Mouse (Mus musculus) heart, embryonic 11.5 days (tissue): ENCODE measurements around the gene Fam102a. TPM values are rescaled to one million over a fixed set of nuclear protein-coding genes. Genes with fewer than 3 reads are reported as not detected.

Source experiments
- ATAC-seq: fragments of 200-750 bp; cut with Nextera tagmentation; replicated peaks from 2 replicates; pipeline ENCODE4 v1.8.0; 2017; ENCODE audit warnings: moderate library complexity; ENCODE audit not compliant: insufficient number of reproducible peaks, low FRiP score, low TSS enrichment
- H3K27ac ChIP-seq: fragments of 300-500 bp; sonication (generic); 2 replicates; pipeline ENCODE4 v1.5.1; 2014; ENCODE audit warnings: mild to moderate bottlenecking, low read depth, low read length
- H3K27me3 ChIP-seq: fragments of 300-500 bp; sonication (generic); 2 replicates; pipeline ENCODE4 v1.6.1; 2014; ENCODE audit warnings: mild to moderate bottlenecking, low read length, mixed read lengths; ENCODE audit not compliant: control insufficient read depth, insufficient read depth
- H3K36me3 ChIP-seq: fragments of 300-500 bp; sonication (generic); 2 replicates; pipeline ENCODE4 v1.6.1; 2014; ENCODE audit warnings: mild to moderate bottlenecking, low read length, moderate library complexity, mixed read lengths; ENCODE audit not compliant: control insufficient read depth, insufficient read depth
- H3K4me1 ChIP-seq: fragments of 300-500 bp; sonication (generic); 2 replicates; pipeline ENCODE4 v1.6.1; 2014; ENCODE audit warnings: low read length; ENCODE audit not compliant: control insufficient read depth, insufficient read depth
- H3K4me2 ChIP-seq: fragments of 300-500 bp; sonication (generic); 2 replicates; pipeline ENCODE4 v1.6.1; 2014; ENCODE audit warnings: mild to moderate bottlenecking, moderate library complexity
- H3K4me3 ChIP-seq: fragments of 300-500 bp; sonication (generic); 2 replicates; pipeline ENCODE4 v1.5.1; 2014; ENCODE audit warnings: low read depth, low read length
- H3K9ac ChIP-seq: fragments of 300-500 bp; sonication (generic); 2 replicates; pipeline ENCODE4 v1.6.1; 2014; ENCODE audit warnings: mild to moderate bottlenecking, low read depth, low read length, moderate library complexity
- H3K9me3 ChIP-seq: fragments of 300-500 bp; sonication (generic); replicated peaks from 2 replicates; pipeline ENCODE4 v1.6.1; 2016; ENCODE audit warnings: low read length; ENCODE audit not compliant: control insufficient read depth
- WGBS: fragments of 180-500 bp; shearing (Covaris S2); extraction: QIAGEN DNeasy Blood & Tissue Kit; methylation state at CpG from one replicate; pipeline ENCODE4 v1.1.7; 2014; ENCODE audit not compliant: insufficient replicate concordance; 5-methylcytosine and 5-hydroxymethylcytosine counted together
- polyA plus RNA-seq: library from polyadenylated mRNA; unstranded; fragments of >200 nt; fragmentation: Nextera tagmentation; extraction: Ambion mirVana; gene quantifications from 2 replicates; pipeline ENCODE4 v1.2.1, GENCODE M21; 2014

Gene Fam102a
- polyA plus RNA-seq, 1 experiment from 2014 or later: 5.2 TPM

DNA sequence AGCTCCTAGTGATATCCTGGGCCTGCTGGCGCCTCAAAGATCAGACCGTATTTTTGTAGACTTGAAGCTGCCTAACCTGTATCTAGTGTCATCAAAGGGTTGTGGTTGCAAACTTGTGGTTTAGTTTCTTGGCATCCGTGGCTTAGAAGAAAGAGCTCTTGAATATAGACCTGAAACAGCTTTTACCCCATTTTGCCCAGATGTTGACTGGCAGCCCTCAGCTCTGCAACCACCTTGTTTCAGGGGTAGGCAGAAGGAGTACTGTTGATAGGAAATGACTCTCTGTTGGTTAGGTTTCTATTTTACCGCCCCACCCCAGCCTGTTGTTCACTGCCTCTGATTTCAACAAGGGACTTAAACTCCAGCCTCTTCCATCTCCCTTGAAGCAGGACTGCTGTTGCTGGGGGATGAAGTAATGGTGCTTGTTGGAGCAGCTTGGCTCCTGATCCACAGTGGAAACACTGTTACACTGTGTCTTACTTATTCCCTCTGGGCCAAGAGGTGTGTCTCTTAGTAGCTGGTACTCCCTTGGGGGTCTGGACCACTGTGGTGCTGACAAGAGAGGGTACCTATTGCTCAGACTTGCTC, 6.9 kb downstream of the Fam102a start:
- no peak for ATAC-seq
- WGBS: 75% methylated on average over 4 of the region's 4 CpGs
- Histone ChIP-seq H3K4me3 (no peak overlapping the region), H3K4me2 (no peak overlapping the region), H3K4me1 (peaks cover 33% of the 10 kb centered on the region), H3K36me3 (no peaks in the 10 kb centered on the region), H3K27me3 (no peaks in the 10 kb centered on the region), H3K9me3 (no peaks in the 10 kb centered on the region), H3K27ac (no peak overlapping the region), H3K9ac (no peak overlapping the region)

DNA sequence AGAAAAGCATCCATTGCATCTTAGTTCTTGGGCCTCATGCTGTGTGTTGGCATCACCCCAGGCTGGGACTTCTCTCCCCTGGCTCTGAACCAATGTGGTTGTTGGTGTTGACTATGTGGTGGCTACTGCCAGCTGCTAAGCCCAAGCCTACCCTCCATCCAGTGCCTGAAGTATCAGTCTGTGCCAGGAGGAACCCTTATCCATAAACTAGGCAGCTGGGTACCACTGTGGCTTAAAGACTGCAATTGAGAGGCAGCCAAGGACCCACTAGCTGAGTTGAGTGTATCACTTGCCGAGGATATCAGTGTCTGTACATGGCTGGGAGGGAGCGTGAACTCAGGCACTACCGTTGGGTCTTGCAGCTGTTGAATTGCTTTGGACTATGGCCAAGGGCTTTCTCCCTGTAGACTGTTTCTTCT, 7.9 kb downstream of the Fam102a start:
- H3K27ac ChIP-seq: no peak overlapping the region
- 76% methylated on average over 3 of the region's 3 CpGs for WGBS
- no peaks in the 10 kb centered on the region for H3K9me3 ChIP-seq
- H3K4me2 ChIP-seq: no peak overlapping the region; the same call in 1 of the 2 replicates
- no peak overlapping the region for H3K9ac ChIP-seq
- H3K4me3 ChIP-seq: no peak overlapping the region
- no peaks in the 10 kb centered on the region for H3K36me3 ChIP-seq
- no peak for ATAC-seq
- peaks cover 29% of the 10 kb centered on the region for H3K4me1 ChIP-seq
- no peaks in the 10 kb centered on the region for H3K27me3 ChIP-seq

DNA sequence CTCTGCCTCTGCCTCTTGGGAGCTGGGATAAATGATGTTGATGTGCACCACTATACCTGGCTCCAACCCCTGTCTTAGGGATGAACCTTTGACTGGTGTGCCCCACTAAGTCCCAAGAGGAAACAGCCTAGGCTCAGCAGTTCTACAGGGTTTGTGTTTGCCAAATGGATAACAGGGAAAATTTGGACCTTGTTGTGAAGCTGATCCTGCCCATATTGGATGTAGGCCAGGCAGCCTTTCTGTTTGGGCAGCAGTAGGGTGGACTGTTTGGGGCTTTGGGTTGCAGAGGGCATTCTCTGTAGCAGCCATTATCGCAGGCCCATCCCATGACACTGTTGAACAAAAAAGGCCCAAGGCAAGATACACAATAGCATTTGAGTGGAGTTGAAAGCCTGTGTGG, 11.8 kb downstream of the Fam102a start:
- Histone ChIP-seq H3K4me2 (no peak overlapping the region), H3K9me3 (no peaks in the 10 kb centered on the region), H3K9ac (no peak overlapping the region), H3K4me1 (peaks cover 10% of the 10 kb centered on the region; the same call in 1 of the 2 replicates), H3K27ac (no peak overlapping the region), H3K4me3 (no peak overlapping the region), H3K27me3 (no peaks in the 10 kb centered on the region), H3K36me3 (no peaks in the 10 kb centered on the region)
- ATAC-seq: no peak
- 93% methylated on average over 1 of the region's 1 CpGs for WGBS

DNA sequence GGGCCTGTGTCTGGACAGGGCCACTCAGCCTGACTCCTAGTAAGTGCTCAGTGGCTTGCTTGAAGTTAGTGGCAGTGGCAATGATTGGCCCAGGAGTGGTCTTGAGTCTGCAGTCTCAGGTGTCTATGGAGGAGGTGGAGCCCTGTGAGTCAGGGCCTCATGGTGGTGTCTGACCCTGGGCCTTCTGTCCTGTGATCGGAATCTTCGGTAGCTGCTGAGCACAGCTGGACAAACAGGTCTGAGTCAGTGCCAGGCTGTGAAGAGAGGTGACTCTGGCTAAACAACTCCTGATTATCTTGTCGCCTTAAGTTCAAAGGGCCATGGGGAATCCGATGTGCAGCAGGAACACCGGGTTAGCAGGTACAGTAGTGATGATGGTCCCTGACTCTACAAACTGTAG, 12.2 kb downstream of the Fam102a start:
- WGBS: 74% methylated on average over 5 of the region's 5 CpGs
- Histone ChIP-seq H3K4me3 (no peak overlapping the region), H3K9ac (no peak overlapping the region), H3K36me3 (no peaks in the 10 kb centered on the region), H3K9me3 (no peaks in the 10 kb centered on the region), H3K4me1 (peaks cover 10% of the 10 kb centered on the region; the same call in 1 of the 2 replicates), H3K27ac (no peak overlapping the region), H3K27me3 (no peaks in the 10 kb centered on the region), H3K4me2 (no peak overlapping the region)
- ATAC-seq: no peak

DNA sequence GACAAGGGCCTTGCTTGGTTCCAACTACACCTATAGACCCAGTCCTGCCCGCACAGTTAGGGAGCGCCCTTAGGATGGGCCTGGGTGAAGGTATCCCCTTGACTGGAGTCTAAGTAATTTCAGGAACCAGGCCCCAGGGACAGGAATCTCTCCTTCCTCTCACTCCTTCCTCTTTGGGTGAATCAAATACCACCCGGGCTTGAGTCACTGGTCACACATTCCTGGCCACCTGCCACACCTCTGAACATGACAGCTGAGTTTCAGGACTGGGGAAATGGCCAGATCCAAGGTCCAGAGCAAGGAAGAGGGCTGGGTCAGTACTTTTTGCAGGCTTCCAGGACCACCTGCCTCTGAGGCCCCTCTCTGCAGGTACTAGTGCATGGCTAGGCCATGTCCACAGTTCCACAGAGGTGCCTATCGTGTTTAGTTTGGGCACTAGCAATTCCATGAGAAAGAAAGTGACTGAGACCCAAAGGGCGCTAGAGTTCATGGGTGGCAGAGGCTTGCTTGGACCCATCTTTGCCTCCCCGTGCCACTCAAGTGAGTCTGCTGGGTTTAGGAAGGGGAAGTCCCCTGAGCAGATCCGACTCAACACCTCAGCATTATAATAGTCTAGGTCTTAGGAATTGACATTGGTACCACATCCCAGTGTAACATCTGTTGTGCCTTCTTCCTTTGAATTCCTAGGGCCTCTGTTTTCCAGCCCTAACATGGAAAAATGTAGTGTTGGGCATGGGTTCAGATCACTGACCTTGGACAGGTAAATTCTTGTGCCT, 13.0 kb downstream of the Fam102a start:
- Histone ChIP-seq H3K9me3 (no peaks in the 10 kb centered on the region), H3K4me1 (peaks cover 7% of the 10 kb centered on the region; the same call in 1 of the 2 replicates), H3K9ac (no peak overlapping the region), H3K36me3 (no peaks in the 10 kb centered on the region), H3K27me3 (no peaks in the 10 kb centered on the region), H3K27ac (no peak overlapping the region), H3K4me2 (no peak overlapping the region), H3K4me3 (no peak overlapping the region)
- 75% methylated on average over 7 of the region's 7 CpGs for WGBS
- no peak for ATAC-seq

DNA sequence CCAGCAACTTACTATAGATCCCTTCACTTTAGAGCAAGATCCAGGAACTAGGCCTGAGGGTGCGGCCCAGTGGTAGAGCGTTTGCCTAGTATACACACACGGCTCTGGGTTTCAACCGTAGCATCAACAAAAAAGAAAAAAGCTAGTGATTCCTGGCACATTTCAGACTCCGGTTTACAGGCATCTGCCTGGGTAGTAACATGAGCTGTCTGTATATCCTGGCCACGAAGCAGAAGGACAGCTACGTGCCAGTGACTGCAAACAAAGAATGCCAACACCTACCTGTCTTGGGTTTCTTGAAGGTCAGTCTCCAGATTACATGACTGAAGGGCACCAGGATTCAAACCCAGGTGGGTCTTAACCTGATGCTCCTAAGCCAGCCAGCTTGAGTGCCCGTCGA, 14.0 kb downstream of the Fam102a start:
- Histone ChIP-seq H3K4me1 (peaks cover 11% of the 10 kb centered on the region; the same call in 1 of the 2 replicates), H3K27me3 (no peaks in the 10 kb centered on the region), H3K9ac (no peak overlapping the region), H3K4me2 (no peak overlapping the region), H3K27ac (no peak overlapping the region), H3K9me3 (no peaks in the 10 kb centered on the region), H3K4me3 (no peak overlapping the region), H3K36me3 (no peaks in the 10 kb centered on the region)
- no peak for ATAC-seq
- WGBS: 84% methylated on average over 9 of the region's 9 CpGs

DNA sequence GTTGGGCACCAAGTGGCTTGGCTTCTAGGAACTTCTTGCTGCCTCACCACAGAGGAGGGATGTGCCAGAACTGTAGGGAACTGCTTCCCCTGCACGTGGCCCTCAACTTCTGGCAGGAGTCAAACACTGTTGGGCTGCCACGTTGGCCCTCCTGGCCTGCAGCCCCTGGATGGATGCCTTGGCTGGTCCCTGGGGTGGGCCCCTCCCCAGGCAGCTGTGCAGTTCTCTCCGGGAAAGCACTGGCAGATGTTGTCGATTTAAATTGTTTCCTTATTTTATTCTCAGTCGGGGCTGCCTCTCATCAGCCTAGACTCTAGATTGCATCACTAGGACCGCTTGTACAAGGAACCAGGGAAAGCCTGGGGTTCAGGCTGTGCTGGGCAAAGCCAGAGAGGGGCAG, 14.6 kb downstream of the Fam102a start:
- H3K4me3 ChIP-seq: no peak overlapping the region
- 68% methylated on average over 6 of the region's 6 CpGs for WGBS
- H3K9me3 ChIP-seq: no peaks in the 10 kb centered on the region
- H3K27ac ChIP-seq: no peak overlapping the region
- no peaks in the 10 kb centered on the region for H3K36me3 ChIP-seq
- no peaks in the 10 kb centered on the region for H3K27me3 ChIP-seq
- H3K4me2 ChIP-seq: no peak overlapping the region
- no peak for ATAC-seq
- H3K9ac ChIP-seq: no peak overlapping the region
- peaks cover 11% of the 10 kb centered on the region; the same call in 1 of the 2 replicates for H3K4me1 ChIP-seq

DNA sequence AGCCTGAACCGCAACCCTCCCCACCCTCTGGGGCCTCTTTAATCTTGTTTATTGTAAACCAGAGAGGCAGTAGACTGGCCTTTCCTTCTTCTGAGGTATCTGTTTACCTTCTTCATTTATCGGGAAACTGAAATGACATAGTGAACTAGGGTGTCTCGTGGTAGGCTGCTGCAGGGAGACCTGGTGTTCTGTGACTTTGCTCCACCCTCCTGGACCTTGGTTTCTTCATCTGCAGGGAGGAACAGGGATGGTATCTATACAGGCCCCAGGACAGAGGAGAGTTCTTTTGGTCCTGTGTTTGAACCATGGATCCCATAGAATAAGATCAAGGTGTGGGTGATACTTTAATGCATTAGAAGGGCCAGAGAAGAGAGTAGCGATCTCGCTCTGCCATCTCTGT, 16.1 kb downstream of the Fam102a start:
- 77% methylated on average over 5 of the region's 5 CpGs for WGBS
- H3K9ac ChIP-seq: no peak overlapping the region
- no peak for ATAC-seq
- no peaks in the 10 kb centered on the region for H3K27me3 ChIP-seq
- no peaks in the 10 kb centered on the region for H3K36me3 ChIP-seq
- H3K4me3 ChIP-seq: no peak overlapping the region
- H3K4me1 ChIP-seq: peaks cover 20% of the 10 kb centered on the region
- H3K4me2 ChIP-seq: no peak overlapping the region
- no peak overlapping the region for H3K27ac ChIP-seq
- no peaks in the 10 kb centered on the region for H3K9me3 ChIP-seq
